Mouse (Mus musculus) forebrain, embryonic 11.5 days (tissue): ENCODE data around the gene Lgalsl. TPM values are rescaled to one million over a fixed set of nuclear protein-coding genes. Genes with fewer than 3 reads are reported as not detected.

Experiments
- ATAC-seq: fragments of 200-750 bp; cut with Nextera tagmentation; replicated peaks from 2 replicates; pipeline ENCODE4 v1.8.0; 2017; ENCODE audit warnings: moderate TSS enrichment; ENCODE audit not compliant: low FRiP score
- DNase-seq: peaks from one replicate; pipeline ENCODE4 v3.0.0-alpha.2; 2017; ENCODE audit warnings: low spot score
- H3K27ac ChIP-seq: fragments of 300-500 bp; sonication (generic); 2 replicates; pipeline ENCODE4 v1.5.1; 2014; ENCODE audit warnings: low read depth, low read length
- H3K27me3 ChIP-seq: fragments of 300-500 bp; sonication (generic); 2 replicates; pipeline ENCODE4 v1.6.1; 2014; ENCODE audit warnings: mild to moderate bottlenecking, low read length, mixed read lengths; ENCODE audit not compliant: control insufficient read depth, insufficient read depth
- H3K36me3 ChIP-seq: fragments of 300-500 bp; sonication (generic); 2 replicates; pipeline ENCODE4 v1.6.1; 2014; ENCODE audit warnings: mild to moderate bottlenecking, low read length, moderate library complexity, mixed read lengths; ENCODE audit not compliant: control insufficient read depth, insufficient read depth
- H3K4me1 ChIP-seq: fragments of 300-500 bp; sonication (generic); replicated peaks from 2 replicates; pipeline ENCODE4 v1.6.1; 2014; ENCODE audit warnings: low read length, mixed read lengths; ENCODE audit not compliant: control insufficient read depth, insufficient read depth
- H3K4me2 ChIP-seq: fragments of 300-500 bp; sonication (generic); 2 replicates; pipeline ENCODE4 v1.6.1; 2014; ENCODE audit warnings: low read depth, mild to moderate bottlenecking, low read length, moderate library complexity, mixed read lengths; ENCODE audit not compliant: severe bottlenecking
- H3K4me3 ChIP-seq: fragments of 300-500 bp; sonication (generic); 2 replicates; pipeline ENCODE4 v1.5.1; 2014; ENCODE audit warnings: low read depth, low read length
- H3K9ac ChIP-seq: fragments of 300-500 bp; sonication (generic); 2 replicates; pipeline ENCODE4 v1.6.1; 2014; ENCODE audit warnings: low read length
- H3K9me3 ChIP-seq: fragments of 300-500 bp; sonication (generic); 2 replicates; pipeline ENCODE4 v1.6.1; 2016; ENCODE audit warnings: low read length, mixed read lengths; ENCODE audit not compliant: control insufficient read depth
- WGBS: fragments of 180-500 bp; shearing (Covaris S2); extraction: QIAGEN DNeasy Blood & Tissue Kit; methylation state at CpG from one replicate; pipeline ENCODE4 v1.1.7; 2014; 5-methylcytosine and 5-hydroxymethylcytosine counted together
- polyA plus RNA-seq: library from polyadenylated mRNA; unstranded; fragments of >200 nt; fragmentation: Nextera tagmentation; extraction: Ambion mirVana; gene quantifications from 2 replicates; pipeline ENCODE4 v1.2.1, GENCODE M21; 2014

The Lgalsl gene
- polyA plus RNA-seq: 28.6 and 28.8 TPM in 2 replicates

DNA sequence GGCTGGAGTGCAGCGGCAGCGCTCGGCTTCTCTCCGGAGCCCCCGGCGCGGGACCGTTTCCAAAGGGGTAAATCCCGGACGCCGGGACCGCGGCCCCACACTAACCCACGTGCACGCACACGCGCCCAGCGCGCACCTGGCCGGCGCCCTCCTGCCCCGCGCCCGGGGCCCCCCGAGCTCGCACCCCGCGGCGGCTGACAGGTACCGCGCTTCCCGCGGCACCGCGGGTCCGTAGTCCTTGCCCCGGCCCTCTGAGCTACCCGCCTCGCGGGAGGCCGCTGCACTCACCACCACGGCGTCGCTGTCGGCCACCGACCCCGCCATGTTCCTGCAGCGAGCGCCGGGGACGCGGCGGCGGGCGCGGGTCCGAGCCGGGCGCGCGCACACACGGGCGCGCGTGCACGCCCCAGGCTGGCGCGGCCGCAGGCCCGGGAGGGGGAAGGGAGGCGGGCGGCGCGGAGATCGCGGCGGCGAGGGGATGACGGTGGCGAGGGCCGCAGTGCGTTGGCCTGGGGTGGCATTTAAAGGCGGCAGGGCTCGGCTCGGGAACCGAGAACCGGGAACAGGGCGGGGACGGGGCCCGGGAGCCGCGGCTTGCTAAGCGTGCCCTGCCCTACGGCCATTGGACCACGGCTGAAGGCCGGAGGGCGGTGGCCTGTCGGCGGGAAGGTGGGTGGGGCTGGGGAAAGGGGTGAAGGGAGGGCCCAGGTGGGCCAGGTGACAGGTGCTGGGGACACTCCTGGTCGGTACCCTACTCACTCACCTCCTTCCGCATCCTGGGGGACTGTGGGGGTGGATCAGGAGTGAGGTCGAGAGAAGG, at the start of gene Lgalsl:
TSS of gene Lgalsl (minus strand) at position 371 of the 820 bp plus-strand sequence.
- Histone ChIP-seq H3K4me2 (peak within 1 kb of the TSS; percentile 77), H3K4me3 (peak within 1 kb of the TSS; percentile 84), H3K36me3 (no peaks in the 10 kb centered on the region; the same call in 1 of the 2 replicates), H3K9ac (peak within 1 kb of the TSS; percentile 86), H3K27ac (peak within 1 kb of the TSS; percentile 53), H3K4me1 (peaks cover 9% of the 10 kb centered on the region; the same call in 1 of the 2 replicates), H3K27me3 (peaks cover 2% of the 10 kb centered on the region; the same call in 1 of the 2 replicates), H3K9me3 (no peaks in the 10 kb centered on the region)
- peak; percentile 84 for DNase-seq
- under 1% methylated on average over 93 of the region's 102 CpGs for WGBS
- peak; percentile 86 for ATAC-seq

- Histone ChIP-seq H3K36me3 (no peaks in the 10 kb centered on the region), H3K4me3 (no peak overlapping the region), H3K27me3 (no peaks in the 10 kb centered on the region), H3K9me3 (no peaks in the 10 kb centered on the region), H3K4me2 (no peak overlapping the region), H3K9ac (no peak overlapping the region), H3K27ac (no peak overlapping the region), H3K4me1 (no peaks in the 10 kb centered on the region)
- DNase-seq: no peak
- 96% methylated on average over 5 of the region's 5 CpGs for WGBS
- ATAC-seq: no peak
Observed at GRCm38 (mm10) chr11:20878644-20879043, 47.8 kb upstream of the Lgalsl start.

DNA sequence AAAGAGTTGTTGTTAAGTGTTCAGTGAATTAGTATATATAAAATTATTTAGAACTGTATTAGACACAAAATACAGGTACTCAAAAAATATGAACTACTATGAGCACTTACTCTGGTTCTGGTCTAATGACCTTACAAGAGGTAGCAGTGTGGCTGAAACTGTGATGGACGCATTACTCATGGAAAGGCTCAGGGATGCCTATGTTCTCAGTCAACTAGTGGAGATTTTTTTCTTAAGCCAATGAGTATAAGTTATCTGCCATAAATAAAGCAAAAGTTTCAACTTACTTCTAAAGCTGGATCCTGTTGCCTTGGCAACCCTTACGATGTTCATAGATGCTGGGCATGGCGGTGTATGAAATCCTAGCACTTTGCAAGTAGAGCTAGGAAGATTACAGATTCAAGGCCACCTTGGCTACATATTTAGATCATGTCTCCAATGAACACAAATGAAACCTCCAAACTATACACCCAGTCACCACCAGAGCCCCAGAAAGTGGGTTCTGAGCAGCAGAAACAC, 46.8 kb upstream of the Lgalsl start:
- no peaks in the 10 kb centered on the region for H3K9me3 ChIP-seq
- H3K4me1 ChIP-seq: no peaks in the 10 kb centered on the region
- H3K9ac ChIP-seq: no peak overlapping the region
- no peaks in the 10 kb centered on the region for H3K36me3 ChIP-seq
- no peaks in the 10 kb centered on the region for H3K27me3 ChIP-seq
- H3K4me2 ChIP-seq: no peak overlapping the region
- 91% methylated on average over 3 of the region's 3 CpGs for WGBS
- no peak for ATAC-seq
- no peak overlapping the region for H3K27ac ChIP-seq
- no peak overlapping the region for H3K4me3 ChIP-seq
- DNase-seq: no peak

DNA sequence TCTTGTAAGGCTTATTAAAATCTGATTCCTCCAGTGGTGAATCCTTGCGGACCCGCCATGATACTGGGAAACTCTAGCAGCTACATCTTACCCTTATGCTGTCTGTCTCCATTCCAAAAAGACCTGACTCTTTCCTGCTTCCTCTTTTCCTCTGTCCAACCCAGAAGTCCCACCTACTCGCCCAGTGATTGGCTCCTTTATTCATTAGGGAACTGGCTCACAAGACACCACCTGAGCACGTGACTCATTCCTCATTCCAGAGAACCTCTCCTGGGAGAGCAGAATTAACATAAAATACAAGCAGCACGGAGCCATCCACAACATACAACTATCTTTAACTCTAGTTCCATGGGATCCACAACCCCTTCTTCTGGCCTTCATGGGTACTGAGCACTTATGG, 42.5 kb upstream of the Lgalsl start:
- no peak overlapping the region for H3K4me2 ChIP-seq
- no peak overlapping the region for H3K9ac ChIP-seq
- H3K9me3 ChIP-seq: no peaks in the 10 kb centered on the region
- no peaks in the 10 kb centered on the region for H3K4me1 ChIP-seq
- no peak overlapping the region for H3K27ac ChIP-seq
- DNase-seq (no peak), ATAC-seq (no peak)
- H3K4me3 ChIP-seq: no peak overlapping the region
- 76% methylated on average over 5 of the region's 5 CpGs for WGBS
- H3K36me3 ChIP-seq: no peaks in the 10 kb centered on the region
- no peaks in the 10 kb centered on the region for H3K27me3 ChIP-seq

DNA sequence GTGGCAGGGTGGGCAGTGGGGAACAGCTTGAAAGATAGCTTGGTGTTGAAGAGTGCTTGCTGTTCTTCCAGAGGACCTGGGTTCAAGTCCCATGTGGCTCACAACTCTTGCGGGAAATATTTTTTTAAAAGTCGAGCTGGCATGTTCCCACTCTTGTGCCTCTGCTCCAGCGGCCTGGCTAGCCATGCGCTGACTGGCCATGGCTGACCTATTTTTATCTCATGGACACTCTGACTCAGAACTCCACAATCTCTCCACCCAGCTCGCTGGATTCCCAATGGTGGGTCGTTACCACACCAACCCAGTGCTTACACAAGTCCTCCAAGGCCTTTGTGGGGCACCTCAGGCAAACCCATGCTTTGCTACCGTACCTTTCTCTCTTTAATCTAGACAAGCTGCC, 42.1 kb upstream of the Lgalsl start:
- ATAC-seq (no peak), DNase-seq (no peak)
- H3K4me3 ChIP-seq: no peak overlapping the region
- H3K27me3 ChIP-seq: no peaks in the 10 kb centered on the region
- WGBS: 93% methylated on average over 7 of the region's 7 CpGs
- H3K9me3 ChIP-seq: no peaks in the 10 kb centered on the region
- H3K36me3 ChIP-seq: no peaks in the 10 kb centered on the region
- H3K4me1 ChIP-seq: no peaks in the 10 kb centered on the region
- H3K4me2 ChIP-seq: no peak overlapping the region
- H3K9ac ChIP-seq: no peak overlapping the region
- H3K27ac ChIP-seq: no peak overlapping the region

GRCm38 (mm10) chr11:20872444-20872843, 41.6 kb upstream of the Lgalsl start:
- H3K4me3 ChIP-seq: no peak overlapping the region
- no peak overlapping the region for H3K4me2 ChIP-seq
- no peaks in the 10 kb centered on the region for H3K27me3 ChIP-seq
- no peaks in the 10 kb centered on the region for H3K36me3 ChIP-seq
- no peaks in the 10 kb centered on the region for H3K4me1 ChIP-seq
- no peaks in the 10 kb centered on the region for H3K9me3 ChIP-seq
- no peak overlapping the region for H3K27ac ChIP-seq
- DNase-seq (no peak), ATAC-seq (no peak)
- no peak overlapping the region for H3K9ac ChIP-seq
- 82% methylated on average over 2 of the region's 2 CpGs for WGBS

- H3K36me3 ChIP-seq: no peaks in the 10 kb centered on the region
- WGBS: 85% methylated on average over 2 of the region's 2 CpGs
- DNase-seq (no peak), ATAC-seq (no peak)
- no peak overlapping the region for H3K4me3 ChIP-seq
- no peaks in the 10 kb centered on the region for H3K4me1 ChIP-seq
- H3K9ac ChIP-seq: no peak overlapping the region
- H3K4me2 ChIP-seq: no peak overlapping the region
- no peaks in the 10 kb centered on the region for H3K27me3 ChIP-seq
- no peaks in the 10 kb centered on the region for H3K9me3 ChIP-seq
- H3K27ac ChIP-seq: no peak overlapping the region
Observed at GRCm38 (mm10) chr11:20869927-20870326, 39.1 kb upstream of the Lgalsl start.

- Histone ChIP-seq H3K4me3 (no peak overlapping the region), H3K27me3 (no peaks in the 10 kb centered on the region), H3K36me3 (no peaks in the 10 kb centered on the region), H3K9ac (no peak overlapping the region), H3K27ac (no peak overlapping the region), H3K9me3 (no peaks in the 10 kb centered on the region), H3K4me2 (no peak overlapping the region), H3K4me1 (no peaks in the 10 kb centered on the region)
- ATAC-seq: no peak
- WGBS: 90% methylated on average over 3 of the region's 3 CpGs
- no peak for DNase-seq
Observed at GRCm38 (mm10) chr11:20865450-20865849, 34.6 kb upstream of the Lgalsl start.

GRCm38 (mm10) chr11:20864647-20865046, 33.8 kb upstream of the Lgalsl start:
- ATAC-seq (no peak), DNase-seq (no peak)
- no peaks in the 10 kb centered on the region for H3K27me3 ChIP-seq
- no peaks in the 10 kb centered on the region for H3K36me3 ChIP-seq
- 81% methylated on average over 6 of the region's 6 CpGs for WGBS
- H3K4me1 ChIP-seq: no peaks in the 10 kb centered on the region
- H3K9me3 ChIP-seq: no peaks in the 10 kb centered on the region
- no peak overlapping the region for H3K27ac ChIP-seq
- no peak overlapping the region for H3K9ac ChIP-seq
- no peak overlapping the region for H3K4me2 ChIP-seq
- H3K4me3 ChIP-seq: no peak overlapping the region
